Mouse (Mus musculus): ENCODE data around the gene Tvp23a.

- TF ChIP-seq CTCF (IDR thresholded peaks at IDR 0.05; ENCODE audit: low read depth) (no peak), EP300 (IDR thresholded peaks at IDR 0.05; ENCODE audit: low read depth) (no peak)
Observed at GRCm38 (mm10) chr16:10372372-10372771, 74.8 kb downstream of the Tvp23a start.
